7 mouse cellular contexts compared by ENCODE assay signal in genomic region chr2:158767742-158768339, GRCm38 (mm10). TPM values are rescaled to one million over a fixed set of nuclear protein-coding genes. Genes with fewer than 3 reads are reported as not detected.
DNase-seq lines count a peak whose midpoint lies in the region; ATAC-seq and TF ChIP-seq lines count a peak whose summit lies in the region.

Fam83d (plus strand) TSS chr2:158768093.

- peak within 1 kb of the TSS; percentile 78 for H3K4me3 ChIP-seq in embryonic facial prominence, embryonic 10.5 days
- H3K4me3 ChIP-seq in intestine, postnatal 0 days (ENCODE audit: low read depth, low read length), result peak within 1 kb of the TSS; percentile 66
- peak within 1 kb of the TSS; percentile 82 for H3K4me3 ChIP-seq in midbrain, embryonic 12.5 days
- H3K4me3 ChIP-seq in small intestine, adult 2 months (ENCODE audit: low read depth, low read length), result peak within 1 kb of the TSS; percentile 76

- no peaks in the 10 kb centered on the region for H3K9me3 ChIP-seq in embryonic facial prominence, embryonic 10.5 days
- no peaks in the 10 kb centered on the region for H3K9me3 ChIP-seq in intestine, postnatal 0 days (ENCODE audit: control insufficient read depth)
- H3K9me3 ChIP-seq in midbrain, embryonic 12.5 days, result no peaks in the 10 kb centered on the region

- TF ChIP-seq POLR2A in small intestine, adult 2 months (IDR thresholded peaks at IDR 0.05; ENCODE audit: low read depth, low read length), result peak; percentile 84

- peak; percentile 97 for DNase-seq in adrenal gland, postnatal 10 days
- peak; percentile 97 for DNase-seq in embryonic facial prominence, embryonic 10.5 days (ENCODE audit: low spot score)
- DNase-seq in gonadal fat pad, adult 2 months (ENCODE audit: low read depth), result peak; percentile 52
- peak; percentile 98 for DNase-seq in left cerebral cortex, postnatal 4 days

- peak; percentile 93 for TF ChIP-seq CTCF in intestine, postnatal 0 days (IDR thresholded peaks at IDR 0.05; ENCODE audit: low read depth)
- TF ChIP-seq CTCF in small intestine, adult 2 months (IDR thresholded peaks at IDR 0.05; ENCODE audit: extremely low read depth, insufficient read length, insufficient replicate concordance, low read depth, low read length), result peak; percentile 78

- H3K27me3 ChIP-seq in embryonic facial prominence, embryonic 10.5 days (replicated peaks; ENCODE audit: low read depth, poor library complexity, severe bottlenecking), result no peaks in the 10 kb centered on the region
- H3K27me3 ChIP-seq in intestine, postnatal 0 days (replicated peaks; ENCODE audit: control insufficient read depth, insufficient read depth, low read length), result no peaks in the 10 kb centered on the region
- no peaks in the 10 kb centered on the region for H3K27me3 ChIP-seq in midbrain, embryonic 12.5 days
- no peaks in the 10 kb centered on the region for H3K27me3 ChIP-seq in small intestine, adult 2 months (ENCODE audit: control insufficient read depth, insufficient read depth, low read length)

- peak; percentile 97 for ATAC-seq in intestine, postnatal 0 days
- ATAC-seq in midbrain, embryonic 12.5 days (ENCODE audit: low FRiP score, low read depth), result peak; percentile 98

- peak within 1 kb of the TSS; percentile 97 for H3K4me2 ChIP-seq in intestine, postnatal 0 days (replicated peaks; ENCODE audit: low read depth)
- peak within 1 kb of the TSS; percentile 93 for H3K4me2 ChIP-seq in midbrain, embryonic 12.5 days (replicated peaks)

- peaks cover 18% of the 10 kb centered on the region for H3K36me3 ChIP-seq in embryonic facial prominence, embryonic 10.5 days (replicated peaks)
- H3K36me3 ChIP-seq in intestine, postnatal 0 days (ENCODE audit: control insufficient read depth, insufficient read depth), result no peaks in the 10 kb centered on the region
- H3K36me3 ChIP-seq in midbrain, embryonic 12.5 days, result peaks cover 4% of the 10 kb centered on the region; the same call in 1 of the 2 replicates
- no peaks in the 10 kb centered on the region for H3K36me3 ChIP-seq in small intestine, adult 2 months (ENCODE audit: control insufficient read depth, insufficient read depth, low read length)

- intact Hi-C loops in left cerebral cortex, postnatal 4 days (cut with DNase I), result no loop called here

- H3K4me1 ChIP-seq in embryonic facial prominence, embryonic 10.5 days, result peaks cover 47% of the 10 kb centered on the region
- peaks cover 6% of the 10 kb centered on the region; the same call in 1 of the 2 replicates for H3K4me1 ChIP-seq in intestine, postnatal 0 days (replicated peaks; ENCODE audit: control insufficient read depth, insufficient read depth, low read length)
- peaks cover 42% of the 10 kb centered on the region for H3K4me1 ChIP-seq in midbrain, embryonic 12.5 days
- H3K4me1 ChIP-seq in small intestine, adult 2 months (ENCODE audit: control insufficient read depth, insufficient read depth, insufficient read length, low read length), result peaks cover 11% of the 10 kb centered on the region; the same call in 1 of the 2 replicates

- WGBS in embryonic facial prominence, embryonic 10.5 days, result under 1% methylated on average over 48 of the region's 48 CpGs
- WGBS in intestine, postnatal 0 days, result under 1% methylated on average over 48 of the region's 48 CpGs
- WGBS in midbrain, embryonic 12.5 days, result under 1% methylated on average over 48 of the region's 48 CpGs
- under 1% methylated on average over 48 of the region's 48 CpGs for WGBS in small intestine, adult 2 months

- H3K27ac ChIP-seq in embryonic facial prominence, embryonic 10.5 days (replicated peaks), result peak within 1 kb of the TSS; percentile 90
- H3K27ac ChIP-seq in intestine, postnatal 0 days (ENCODE audit: low read depth, low read length), result peak within 1 kb of the TSS; percentile 54
- peak within 1 kb of the TSS; percentile 62 for H3K27ac ChIP-seq in midbrain, embryonic 12.5 days (replicated peaks)
- H3K27ac ChIP-seq in small intestine, adult 2 months (ENCODE audit: insufficient read depth, low read depth, low read length), result peak within 1 kb of the TSS; percentile 4; the same call in 1 of the 2 replicates

- H3K9ac ChIP-seq in intestine, postnatal 0 days (ENCODE audit: low read depth, low read length), result peak within 1 kb of the TSS; percentile 50
- H3K9ac ChIP-seq in midbrain, embryonic 12.5 days (replicated peaks), result peak within 1 kb of the TSS; percentile 81

RNA-seq across cellular contexts. Expression of gene Fam83d, which starts in this region (rescaled TPM):
- 1 to 10 TPM; 7.1 to 7.6 TPM for total RNA-seq in adrenal gland, postnatal 10 days (2021)
- 48.7 and 51.5 TPM in 2 replicates for polyA plus RNA-seq in embryonic facial prominence, embryonic 10.5 days (2016; fragmentation: Nextera tagmentation; extraction: Ambion mirVana)
- 7.6 and 10.5 TPM in 2 replicates for polyA plus RNA-seq in gonadal fat pad, adult 2 months (2012; rRNA removed)
- polyA plus RNA-seq in intestine, postnatal 0 days (2015; fragmentation: Nextera tagmentation; extraction: Ambion mirVana), result 15.0 and 15.4 TPM in 2 replicates
- 1 to 10 TPM; 2.7 to 3.3 TPM for total RNA-seq in left cerebral cortex, postnatal 4 days (2021)
- 38.9 and 41.6 TPM in 2 replicates for polyA plus RNA-seq in midbrain, embryonic 12.5 days (2016; fragmentation: Nextera tagmentation; extraction: Ambion mirVana)
- polyA plus RNA-seq in small intestine, adult 2 months (2012; rRNA removed), result 14.0 and 21.3 TPM in 2 replicates

Comparison
In these comparisons a context has a peak if more than half of its experiments do, and no peak if none do; other contexts are left out.
1. Peak in every context shown above with its lines: DNase-seq, ATAC-seq, H3K4me3 ChIP-seq and H3K27ac ChIP-seq.
2. H3K27ac ChIP-seq: peak in every context shown above with its lines; median percentile 90 in embryonic facial prominence, embryonic 10.5 days; 62 in midbrain, embryonic 12.5 days; 54 in intestine, postnatal 0 days; 4 in small intestine, adult 2 months.